Mouse (Mus musculus) thymus, postnatal 25 days (tissue): ENCODE data around the gene Rhoj.
"Not testable (repeated sequence)": the region's sequence is repeated elsewhere in the genome, so short reads cannot be mapped to it uniquely, and the experiment has no call there.

Source experiments
- DNase-seq: peaks from one replicate; pipeline ENCODE4 v3.0.0; 2022

The Rhoj gene

DNA sequence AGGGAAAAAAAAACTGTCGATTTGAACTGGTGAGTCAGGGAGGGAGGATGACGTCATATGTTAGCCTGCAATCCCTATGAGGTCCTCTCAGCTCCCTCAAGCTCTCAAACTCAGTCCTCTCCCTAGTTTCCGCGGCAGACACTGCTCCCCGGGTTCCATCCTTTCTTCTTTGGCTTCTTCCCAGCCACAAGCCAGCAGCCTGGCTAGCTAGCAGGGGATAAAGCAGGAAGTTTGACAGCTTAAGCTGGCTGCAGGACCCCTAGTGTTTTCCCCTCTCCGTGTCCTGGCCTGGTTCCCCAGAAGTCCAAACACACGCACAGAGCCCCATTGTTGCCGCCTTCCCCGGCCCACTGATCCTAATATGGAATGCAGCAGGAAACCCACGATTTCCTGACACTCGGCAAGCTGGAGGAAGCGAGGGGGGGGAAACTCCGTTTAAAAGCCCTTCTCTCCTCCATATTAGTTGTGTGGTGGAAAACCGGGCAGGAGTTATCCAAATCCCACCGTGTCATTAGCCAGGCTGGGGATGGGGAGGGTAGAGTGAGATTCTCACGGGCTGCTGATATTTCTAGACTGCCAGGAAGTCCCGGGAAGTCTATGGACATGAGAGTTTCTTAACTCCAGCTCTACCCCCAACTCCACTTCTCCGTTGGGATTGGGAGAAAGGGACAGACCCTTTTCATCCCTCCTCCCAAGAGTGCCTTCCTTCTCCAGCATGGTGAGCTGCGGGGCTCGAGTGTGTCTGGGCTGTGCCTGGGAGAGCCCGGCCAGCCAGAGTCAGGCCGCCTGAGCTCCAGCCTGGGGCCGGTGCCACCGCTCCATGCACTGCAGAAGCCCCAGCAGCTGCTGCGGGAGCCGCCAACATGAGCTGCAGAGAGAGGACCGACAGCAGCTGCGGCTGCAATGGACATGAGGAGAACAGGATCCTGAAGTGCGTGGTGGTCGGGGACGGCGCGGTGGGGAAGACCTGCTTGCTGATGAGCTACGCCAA is at the start of gene Rhoj:
Gene Rhoj (plus strand): TSS at position 362 of the 991 bp plus-strand sequence.
- peak; percentile 13 for DNase-seq

DNA sequence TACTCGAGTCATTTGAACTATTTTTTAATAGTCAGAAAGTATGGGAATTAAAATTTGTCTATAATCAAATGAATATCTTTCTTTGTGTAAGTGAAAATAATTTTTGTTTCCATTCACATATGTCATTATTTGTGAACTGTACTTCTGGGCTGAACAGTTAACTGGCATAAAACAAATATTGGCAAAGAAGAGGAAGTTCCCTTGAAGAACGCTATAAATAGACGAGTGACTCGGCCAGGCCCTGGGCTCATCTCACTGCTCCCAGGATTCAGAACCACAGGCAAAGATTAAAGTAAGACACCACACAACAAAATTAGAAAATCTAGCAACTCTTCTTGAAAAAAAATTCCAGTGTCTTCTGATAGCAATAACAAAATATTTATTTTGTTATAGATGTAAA is 36.4 kb upstream of the Rhoj start:
- no peak for DNase-seq

GRCm38 (mm10) chr12:75275730-75276129 is 32.4 kb upstream of the Rhoj start:
- no peak for DNase-seq

DNA sequence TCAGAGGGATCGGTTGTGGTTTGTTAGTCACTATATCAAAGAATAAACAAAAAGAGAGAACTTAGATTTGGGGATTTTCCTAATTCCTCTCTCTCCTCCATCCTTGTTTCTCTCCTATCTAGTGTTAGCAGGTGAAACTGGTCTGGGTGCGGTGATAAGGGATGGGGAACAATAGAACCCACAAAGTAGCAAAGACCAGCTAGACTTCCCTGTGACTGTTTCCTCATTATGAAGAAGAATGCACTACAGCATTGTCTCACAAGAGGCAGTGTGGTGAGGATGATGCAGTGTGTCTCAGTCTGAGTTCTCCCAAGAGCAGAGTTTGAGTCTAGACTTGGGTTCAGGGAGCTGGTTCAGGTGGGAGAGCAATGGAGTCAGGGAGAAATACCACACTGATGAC is 30.7 kb upstream of the Rhoj start:
- no peak for DNase-seq

DNA sequence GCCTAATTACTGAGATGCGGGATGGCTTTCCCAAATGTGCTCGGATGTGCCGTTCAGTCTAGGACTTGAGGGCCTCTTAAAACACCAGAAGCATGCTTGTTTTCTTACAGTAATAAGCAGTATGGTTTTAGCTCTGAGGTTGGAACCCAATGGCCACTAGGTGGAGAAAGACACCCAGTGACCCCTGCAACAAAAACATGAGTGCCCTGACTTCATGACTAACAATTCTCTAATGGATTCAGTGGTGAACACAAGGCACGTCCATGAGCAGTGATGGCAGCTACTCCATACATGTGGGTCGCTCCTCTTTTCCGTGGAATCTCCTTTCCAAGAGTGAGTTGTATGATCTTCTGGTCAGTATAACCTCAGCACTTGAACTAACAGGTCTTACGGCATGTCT is 27.6 kb upstream of the Rhoj start:
- DNase-seq, result peak; percentile 27

DNA sequence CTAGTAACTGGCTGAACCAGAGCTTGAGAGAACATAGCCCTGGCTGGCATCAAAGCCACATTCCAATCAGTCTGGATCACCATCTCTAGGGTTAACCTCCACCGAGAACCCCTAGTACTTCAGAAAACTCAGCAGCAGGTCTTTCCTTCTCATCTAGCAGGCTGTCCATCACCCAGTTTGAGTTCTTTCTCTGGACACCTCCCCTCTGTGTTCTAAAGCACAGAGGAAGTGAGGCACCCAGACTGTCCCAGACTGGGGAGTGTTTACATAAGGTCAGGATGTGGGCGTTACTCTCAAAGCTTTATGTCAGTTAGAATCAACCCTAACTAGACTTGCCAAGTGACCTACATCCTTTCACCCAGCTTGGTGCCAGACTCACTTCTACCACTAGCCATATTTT is 24.9 kb upstream of the Rhoj start:
- peak; percentile 65 for DNase-seq

GRCm38 (mm10) chr12:75286166-75286565 is 22.0 kb upstream of the Rhoj start:
- DNase-seq, result no peak

- no peak for DNase-seq
Measured at GRCm38 (mm10) chr12:75290524-75290923, 17.6 kb upstream of the Rhoj start.

GRCm38 (mm10) chr12:75291556-75291955 is 16.6 kb upstream of the Rhoj start:
- no peak for DNase-seq

GRCm38 (mm10) chr12:75292939-75293338 is 15.2 kb upstream of the Rhoj start:
- no peak for DNase-seq

DNA sequence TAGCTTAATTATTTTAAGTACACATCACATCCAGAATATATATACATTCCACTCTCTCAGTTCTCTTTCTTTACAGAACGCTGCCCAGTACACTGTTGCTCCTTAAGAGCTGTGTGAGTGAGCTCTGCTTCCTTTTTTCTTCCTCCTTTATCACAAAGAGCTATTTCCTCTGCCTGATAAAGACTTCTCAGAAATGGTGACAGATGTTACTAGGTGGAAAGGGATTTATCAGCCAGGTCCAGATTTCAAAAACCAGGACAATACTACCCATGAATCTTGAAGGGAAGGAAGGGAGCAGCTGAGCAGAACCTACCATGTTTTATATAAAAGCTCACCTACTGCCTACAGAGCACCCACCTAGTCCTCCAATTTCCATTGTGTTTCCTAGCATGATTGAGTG is 8.3 kb upstream of the Rhoj start:
- DNase-seq, result no peak

- DNase-seq, result no peak
Measured at GRCm38 (mm10) chr12:75304132-75304531, 4.0 kb upstream of the Rhoj start.

DNA sequence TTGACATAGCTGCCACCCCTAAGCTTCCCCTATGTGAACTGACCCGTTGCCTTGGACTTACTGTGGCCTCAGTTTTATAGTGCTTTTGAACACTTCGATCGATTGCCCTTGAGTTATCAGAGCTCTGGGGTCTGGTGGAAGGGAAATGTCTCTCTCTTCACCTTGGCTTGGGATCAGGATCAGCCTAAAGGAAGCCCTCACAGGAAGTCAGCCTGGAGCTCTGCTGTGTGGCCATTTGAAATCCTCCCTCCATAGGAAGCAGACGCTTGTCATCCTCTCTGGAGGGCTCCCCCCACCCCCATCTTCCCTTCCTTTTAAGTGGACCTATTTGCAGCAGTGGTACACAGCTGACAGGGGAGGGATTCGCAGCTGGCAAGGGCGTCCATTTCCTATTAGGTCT is 1.6 kb downstream of the Rhoj start:
- no peak for DNase-seq

- DNase-seq, result no peak
Measured at GRCm38 (mm10) chr12:75310766-75311165, 2.6 kb downstream of the Rhoj start.

DNA sequence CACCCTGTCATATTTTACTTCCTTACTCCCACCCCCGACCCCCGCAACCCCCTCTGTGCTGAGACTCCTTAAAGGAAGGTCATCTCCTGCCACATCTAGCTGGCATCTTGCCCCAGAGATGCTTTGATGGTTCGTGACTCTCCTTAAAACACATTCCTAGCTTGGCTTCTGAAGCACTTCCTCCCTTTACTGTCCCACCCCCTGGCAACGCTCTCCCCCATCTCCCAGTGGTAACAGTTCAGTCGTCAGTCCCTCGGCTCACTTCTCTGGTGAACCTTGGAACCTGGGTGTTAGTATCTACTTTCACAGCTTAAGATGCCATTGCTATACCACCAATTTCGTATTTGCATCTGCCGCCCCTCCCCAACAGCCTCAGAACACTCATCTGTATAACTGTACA is 3.8 kb downstream of the Rhoj start:
- DNase-seq, result no peak

GRCm38 (mm10) chr12:75313992-75314391 is 5.9 kb downstream of the Rhoj start:
- no peak for DNase-seq

DNA sequence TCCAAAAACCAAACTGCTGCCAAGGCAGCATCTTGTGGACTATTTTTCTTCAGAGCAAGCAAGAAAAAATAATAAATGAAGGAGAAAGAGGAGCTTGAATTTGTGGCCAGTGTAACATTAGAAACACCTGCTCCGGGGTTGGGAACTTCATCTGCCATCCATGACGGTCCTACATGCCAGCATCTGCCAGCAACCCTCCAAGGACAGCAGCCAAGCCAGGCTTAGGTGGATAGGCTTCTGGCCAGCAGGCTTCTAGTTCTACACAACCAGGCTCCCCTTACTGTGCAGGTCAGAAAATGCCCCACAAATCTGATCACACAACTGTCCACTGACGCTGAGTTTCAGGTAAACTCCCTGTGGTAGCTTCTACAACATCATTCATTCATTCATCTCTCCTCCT is 7.7 kb downstream of the Rhoj start:
- no peak for DNase-seq

GRCm38 (mm10) chr12:75320441-75320925 is 12.4 kb downstream of the Rhoj start:
- no peak for DNase-seq

DNA sequence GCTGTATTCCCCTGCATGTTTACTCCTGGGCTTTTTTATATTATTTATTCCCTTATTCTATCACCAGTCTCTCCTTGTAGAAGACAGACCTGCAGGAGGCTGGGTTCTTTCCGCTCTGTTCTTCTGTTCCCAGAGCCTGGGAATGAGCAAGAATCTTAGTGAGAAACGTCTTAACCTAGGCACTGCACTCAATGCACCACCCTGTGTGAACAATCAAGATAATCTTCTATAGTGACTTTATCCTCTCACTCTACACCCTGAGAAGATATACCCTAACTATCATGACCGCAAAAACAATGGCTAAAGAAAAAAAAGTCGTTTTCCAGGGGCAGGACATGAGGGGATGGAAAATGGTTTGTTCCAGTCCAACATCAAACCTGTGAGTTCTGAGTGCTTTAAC is 13.1 kb downstream of the Rhoj start:
- no peak for DNase-seq

DNA sequence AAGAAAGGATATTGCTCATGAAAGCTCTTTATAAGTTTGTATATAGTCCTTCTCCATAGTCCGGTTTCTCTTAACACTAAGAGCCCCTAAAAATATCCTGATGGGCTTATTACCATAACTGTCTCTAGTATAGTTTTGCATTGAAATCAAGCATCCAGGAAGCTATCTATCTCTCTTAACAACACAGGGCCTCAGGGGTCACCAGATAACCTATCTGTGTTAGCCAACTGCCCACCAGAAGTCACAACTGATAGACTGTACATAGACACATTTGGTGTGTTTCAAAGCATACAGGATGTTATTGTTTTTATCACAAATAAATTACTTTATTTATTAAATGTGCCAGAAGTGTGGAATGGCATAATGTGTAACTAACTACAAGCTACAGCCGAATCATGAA is 21.1 kb downstream of the Rhoj start:
- DNase-seq, result no peak

DNA sequence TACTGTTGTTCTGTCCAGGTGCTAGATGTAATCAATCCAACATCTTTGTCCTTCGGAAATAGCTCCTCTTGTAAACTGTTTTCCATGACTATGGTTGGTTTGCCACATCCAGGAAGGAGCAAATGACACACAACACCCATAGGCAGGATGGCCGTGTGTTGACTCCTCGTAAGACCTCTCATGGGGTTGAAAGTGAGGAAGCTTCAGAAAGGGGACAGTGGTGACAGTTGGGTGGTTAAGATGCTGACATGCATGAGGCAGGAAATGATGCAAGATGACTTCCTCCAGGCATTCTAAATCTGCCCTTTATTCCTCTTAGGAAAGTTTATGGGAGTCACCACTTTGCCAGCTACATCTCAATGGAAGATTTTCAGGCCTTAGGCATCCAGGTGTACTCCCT is 31.8 kb downstream of the Rhoj start:
- no peak for DNase-seq

DNA sequence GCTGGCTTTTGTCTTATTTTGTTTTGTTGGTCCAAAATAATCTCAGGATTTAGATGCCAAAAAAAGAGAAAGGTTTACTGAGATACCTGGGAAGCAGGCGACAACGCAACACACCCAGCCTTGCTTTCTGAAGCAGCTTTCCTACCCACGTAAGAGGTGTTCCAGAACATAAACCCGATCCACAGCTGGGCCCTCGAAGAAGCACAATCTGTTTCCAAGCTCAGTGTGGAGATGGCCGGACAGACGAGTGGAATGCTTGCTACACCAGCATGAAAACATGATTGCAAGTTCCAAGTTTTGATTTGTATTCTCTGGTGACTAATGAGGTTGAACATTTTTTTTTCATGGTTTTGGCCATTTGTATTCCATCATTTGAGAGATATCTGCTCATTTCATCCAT is 32.2 kb downstream of the Rhoj start:
- no peak for DNase-seq

GRCm38 (mm10) chr12:75348551-75348950 is 40.4 kb downstream of the Rhoj start:
- DNase-seq, result no peak

GRCm38 (mm10) chr12:75349537-75349936 is 41.4 kb downstream of the Rhoj start:
- not testable (repeated sequence) for DNase-seq

GRCm38 (mm10) chr12:75350750-75351149 is 42.6 kb downstream of the Rhoj start:
- no peak for DNase-seq
